12 mouse cellular contexts compared by ENCODE assay signal in the genomic region with DNA sequence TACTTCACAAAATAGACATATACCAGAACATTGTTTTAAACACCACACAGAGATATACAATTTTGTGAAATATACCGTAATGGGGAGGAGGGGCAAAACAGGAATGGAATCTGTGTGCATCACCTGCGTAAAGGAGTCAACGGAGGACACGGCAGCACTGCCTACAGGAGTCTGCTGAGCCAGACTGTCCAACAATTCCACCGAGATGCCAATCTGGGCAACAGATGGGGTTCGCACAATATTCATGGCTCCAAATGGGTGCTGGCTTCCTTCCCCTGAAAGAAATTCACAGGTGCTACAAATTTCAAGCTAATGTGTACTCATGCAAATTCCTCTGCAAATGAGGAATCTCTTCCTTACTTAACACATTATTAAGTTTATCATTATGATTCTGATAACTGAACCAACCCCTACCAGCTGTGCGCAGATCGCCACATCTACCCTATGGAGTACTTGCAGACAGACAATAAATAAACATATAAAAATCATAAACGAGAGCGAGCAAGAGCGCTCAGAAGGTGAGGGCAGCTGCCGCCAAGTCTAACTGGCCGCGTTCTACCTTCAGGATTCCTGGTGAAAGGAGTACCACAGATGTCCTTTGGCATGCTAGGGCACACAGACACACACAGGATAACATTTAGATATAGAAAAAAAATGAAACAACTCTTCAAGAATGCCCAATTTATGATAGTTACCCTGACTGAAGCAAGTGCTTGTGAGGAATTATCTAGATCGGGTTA. TPM values are rescaled to one million over a fixed set of nuclear protein-coding genes. Genes with fewer than 3 reads are reported as not detected.
DNase-seq lines count a peak whose midpoint lies in the region; ATAC-seq lines count a peak whose summit lies in the region.
"Had no signal": no experiment of that assay in that cellular context is flagged by ENCODE, and none has a peak within 500 bp of the region (broad histone marks: within the 10 kb centered on the region; RNA-seq: fewer than 3 reads in every experiment).

No protein-coding gene starts in this region.

- intact Hi-C loops in left cerebral cortex, postnatal 14 days (cut with DNase I) = no loop called here

- DNase-seq in heart, adult 11 months = peak; percentile 37
- DNase-seq in heart, postnatal 4 days = no peak
- peak; percentile 27 to 34 for DNase-seq in frontal cortex, postnatal 14 days (ENCODE audit: low spot score in 2 of 2)
- DNase-seq in left cerebral cortex, postnatal 14 days (ENCODE audit: low spot score in 2 of 2) = peak; percentile 69 to 79
- DNase-seq in testis, postnatal 10 days (ENCODE audit: low spot score) = no peak
- no peak for DNase-seq in heart, adult 18-20 months
- DNase-seq: adrenal gland, postnatal 36 days; B cell, adult 2 months; kidney, adult 2 months; liver, postnatal 0 days had no signal

- ATAC-seq in megakaryocyte-erythroid progenitor cell, adult 5-6 weeks (replicated peaks; ENCODE audit: low FRiP score, low TSS enrichment, poor library complexity, severe bottlenecking) = no peak
- ATAC-seq in monocyte, adult 5-6 weeks (replicated peaks; ENCODE audit: insufficient number of reproducible peaks, low FRiP score, low TSS enrichment, poor library complexity, severe bottlenecking) = no peak
- ATAC-seq: liver, postnatal 0 days had no signal

RNA-seq across cellular contexts. Expression of a gene that starts 17.4 kb away (rescaled TPM):
- 10 to 100 TPM; 68.1 to 73.4 TPM for total RNA-seq in heart, postnatal 4 days (2021)
- 10 to 100 TPM; 82.4 to 87.3 TPM for total RNA-seq in left cerebral cortex, postnatal 14 days (2021)
- 78.2 and 103 TPM in 2 replicates for total RNA-seq in megakaryocyte-erythroid progenitor cell, adult 5-6 weeks (2014; fragmentation: Nextera tagmentation)
- 129 and 134 TPM in 2 replicates for total RNA-seq in megakaryocyte-erythroid progenitor cell, adult 5-6 weeks (2017)
- 39.6 to 86.1 TPM (median 84.3 TPM) in 3 replicates for total RNA-seq in monocyte, adult 5-6 weeks (2017)
- 10 to 100 TPM; 77.9 to 82.5 TPM for total RNA-seq in heart, adult 18-20 months (2021)

RNA-seq across cellular contexts. Expression of a gene that starts 20.2 kb away (rescaled TPM):
- total RNA-seq in heart, postnatal 4 days (2021) = not detected
- under 1 TPM; 0.15 to 0.42 TPM for total RNA-seq in left cerebral cortex, postnatal 14 days (2021)
- not detected in 2 replicates for total RNA-seq in megakaryocyte-erythroid progenitor cell, adult 5-6 weeks (2014; fragmentation: Nextera tagmentation)
- total RNA-seq in megakaryocyte-erythroid progenitor cell, adult 5-6 weeks (2017) = not detected in 2 replicates
- not detected in 3 replicates for total RNA-seq in monocyte, adult 5-6 weeks (2017)
- not detected for total RNA-seq in heart, adult 18-20 months (2021)

RNA-seq across cellular contexts. Expression of a gene that starts 57.2 kb away (rescaled TPM):
- 10 to 100 TPM; 34.7 to 37.8 TPM for total RNA-seq in heart, postnatal 4 days (2021)
- total RNA-seq in left cerebral cortex, postnatal 14 days (2021) = 10 to 100 TPM; 27.4 to 35.2 TPM
- total RNA-seq in megakaryocyte-erythroid progenitor cell, adult 5-6 weeks (2014; fragmentation: Nextera tagmentation) = 97.7 and 117 TPM in 2 replicates
- 131 and 152 TPM in 2 replicates for total RNA-seq in megakaryocyte-erythroid progenitor cell, adult 5-6 weeks (2017)
- 257 to 421 TPM (median 381 TPM) in 3 replicates for total RNA-seq in monocyte, adult 5-6 weeks (2017)
- total RNA-seq in heart, adult 18-20 months (2021) = 10 to 100 TPM; 26.1 to 32.8 TPM

Comparison
In these comparisons a context has a peak if more than half of its experiments do, and no peak if none do; other contexts are left out.
1. DNase-seq: peak in heart, adult 11 months (single experiment), frontal cortex, postnatal 14 days (2 of 2) and left cerebral cortex, postnatal 14 days (2 of 2); none in heart, postnatal 4 days (single experiment), testis, postnatal 10 days (single experiment) and heart, adult 18-20 months (0 of 2).